Mouse (Mus musculus): ENCODE measurements around the gene Iqcf3.

Iqcf3 gene

GRCm38 (mm10) chr9:106473081-106473752 lies 88.2 kb downstream of the Iqcf3 start:
- DNase-seq (ENCODE audit: extremely low read depth, low read depth), result no peak

DNA sequence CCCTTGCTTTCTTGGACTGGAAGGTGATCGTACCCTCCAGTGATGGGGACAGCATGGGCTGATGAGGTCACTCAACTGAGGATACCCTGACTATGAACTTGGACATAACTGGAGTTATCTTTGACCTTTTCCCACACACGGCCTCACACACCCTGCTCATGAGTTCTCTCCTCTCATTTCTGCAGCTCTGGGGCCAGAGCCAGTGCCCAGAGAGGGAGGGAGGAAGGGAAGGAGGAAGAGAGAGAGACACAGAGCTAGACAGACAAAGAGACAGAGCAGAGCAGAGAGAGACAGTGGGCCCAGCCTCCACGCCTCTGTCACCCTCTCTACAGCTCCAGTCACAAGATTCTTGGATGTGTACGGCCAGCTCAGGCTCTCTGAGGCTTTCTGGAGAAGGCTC lies 89.1 kb downstream of the Iqcf3 start:
- DNase-seq (ENCODE audit: extremely low read depth, low read depth), result no peak

DNA sequence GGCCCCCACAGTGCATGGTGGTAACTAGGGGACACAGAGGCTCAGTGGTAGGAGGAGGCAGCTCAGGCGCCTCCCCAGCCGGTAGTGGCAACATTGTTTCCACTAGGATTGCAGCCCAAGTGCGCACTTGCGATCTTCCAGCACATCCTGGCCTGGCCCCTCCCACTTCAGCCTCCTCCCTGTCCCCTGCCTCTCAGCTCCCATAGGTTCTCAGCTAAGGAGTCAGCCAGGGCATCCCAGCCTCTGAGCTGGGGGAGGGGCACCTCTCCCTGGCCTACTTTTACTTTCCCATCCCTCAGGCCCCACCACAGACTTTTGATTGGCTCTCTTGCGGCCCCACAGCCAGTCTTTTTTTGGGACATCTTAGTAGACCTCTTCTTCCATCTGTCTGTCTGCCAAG lies 89.5 kb downstream of the Iqcf3 start:
- no peak for DNase-seq (ENCODE audit: extremely low read depth, low read depth)

GRCm38 (mm10) chr9:106470991-106471750 lies 90.3 kb downstream of the Iqcf3 start:
- DNase-seq (ENCODE audit: extremely low read depth, low read depth), result no peak

GRCm38 (mm10) chr9:106469776-106470175 lies 91.7 kb downstream of the Iqcf3 start:
- no peak for DNase-seq (ENCODE audit: extremely low read depth, low read depth)

GRCm38 (mm10) chr9:106469317-106469716 lies 92.1 kb downstream of the Iqcf3 start:
- no peak for DNase-seq (ENCODE audit: extremely low read depth, low read depth)

DNA sequence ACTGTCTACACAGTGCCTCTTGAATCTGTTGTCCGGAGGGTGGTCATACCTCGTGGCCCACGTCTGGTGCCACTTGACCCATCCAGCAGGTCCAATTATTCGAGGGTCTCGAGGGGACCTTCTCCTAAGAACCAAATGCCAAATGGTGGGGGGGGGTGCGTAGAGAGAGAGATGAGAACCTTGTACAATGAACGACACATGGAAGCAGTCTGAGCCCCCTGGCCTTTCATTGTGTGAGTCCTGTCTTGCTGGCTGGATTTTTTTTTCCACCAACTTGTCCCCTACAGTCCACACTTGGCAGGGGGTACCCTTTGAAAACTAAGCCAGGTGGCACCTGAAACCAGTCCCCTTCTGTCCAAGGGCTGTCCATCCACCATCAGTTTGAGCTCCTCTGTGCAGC lies 93.7 kb downstream of the Iqcf3 start:
- DNase-seq (ENCODE audit: extremely low read depth, low read depth), result no peak

GRCm38 (mm10) chr9:106466721-106467120 lies 94.7 kb downstream of the Iqcf3 start:
- DNase-seq (ENCODE audit: extremely low read depth, low read depth), result no peak

DNA sequence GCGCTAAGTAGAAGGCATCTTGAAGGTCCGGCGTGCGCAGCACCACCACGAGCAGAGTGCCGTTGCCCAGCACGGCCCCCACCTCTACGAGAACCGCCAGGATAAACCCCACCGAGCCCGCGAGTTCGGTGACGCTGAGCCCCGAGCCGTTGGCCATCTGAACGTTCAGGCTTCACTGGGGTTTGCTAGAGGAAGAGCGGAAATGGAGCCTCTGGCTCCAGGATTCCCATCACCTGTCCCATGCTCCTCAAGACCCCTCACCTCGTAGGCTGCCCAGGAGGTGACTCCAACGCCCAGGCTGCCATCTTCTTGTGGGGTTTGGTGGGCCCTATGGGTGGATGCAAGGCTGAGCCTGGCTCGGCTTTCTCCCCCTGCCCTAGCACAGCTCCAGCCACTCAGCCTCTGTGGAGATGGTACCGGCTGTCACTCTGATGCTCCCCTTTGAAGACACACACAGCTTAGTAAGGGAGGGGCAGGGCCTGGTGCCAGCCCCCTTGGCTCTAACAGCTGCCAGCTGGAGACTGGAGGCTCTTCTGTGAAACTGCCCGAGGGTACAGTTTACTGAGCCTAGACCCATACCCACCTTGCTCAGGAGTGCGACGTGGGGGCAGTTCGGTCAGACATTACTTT lies 95.7 kb downstream of the Iqcf3 start, which contains the start of gene Gpr62:
Gene Gpr62 (minus strand): TSS at position 368 of the 630 bp plus-strand sequence.
- DNase-seq (ENCODE audit: extremely low read depth, low read depth), result no peak

DNA sequence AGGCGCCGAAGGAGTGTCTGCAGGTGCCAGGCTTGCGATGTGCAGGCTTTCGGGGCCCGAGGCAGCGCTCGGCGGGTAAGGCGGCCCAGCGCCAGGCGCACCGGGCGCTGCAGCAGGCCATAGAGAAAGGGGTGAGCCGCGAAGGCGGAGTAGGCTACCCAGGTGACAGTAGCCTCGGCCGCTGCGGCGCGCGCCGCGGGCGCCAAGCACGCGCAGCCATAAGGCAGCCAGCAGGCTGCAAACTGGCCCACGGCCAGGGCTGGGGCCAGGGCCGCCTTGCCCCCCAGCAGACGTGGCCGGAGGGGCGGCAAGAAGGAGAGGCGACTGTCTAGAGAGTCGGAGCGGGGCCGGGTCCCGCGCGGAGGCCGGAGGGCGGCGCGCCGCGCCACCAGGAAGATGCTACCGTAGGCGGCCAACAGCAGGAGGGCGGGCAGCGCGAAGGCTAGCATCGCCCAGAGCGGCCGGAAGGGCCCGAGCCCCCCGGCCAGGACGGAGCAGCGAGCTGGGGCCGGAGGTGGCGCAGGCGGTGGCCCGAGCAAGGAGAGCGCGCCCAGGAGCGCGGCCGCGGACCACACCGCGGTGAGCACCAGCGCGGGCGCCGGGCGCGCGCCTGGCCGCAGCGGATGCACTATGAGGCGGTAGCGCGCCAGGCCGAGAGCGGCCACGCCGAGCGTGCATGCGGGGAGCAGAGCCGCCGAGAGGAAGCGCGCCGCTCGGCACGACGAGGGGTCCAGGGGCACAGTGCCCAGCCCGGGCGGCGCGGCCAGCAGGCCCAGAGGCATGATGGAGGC lies 96.5 kb downstream of the Iqcf3 start:
- DNase-seq (ENCODE audit: extremely low read depth, low read depth), result no peak

DNA sequence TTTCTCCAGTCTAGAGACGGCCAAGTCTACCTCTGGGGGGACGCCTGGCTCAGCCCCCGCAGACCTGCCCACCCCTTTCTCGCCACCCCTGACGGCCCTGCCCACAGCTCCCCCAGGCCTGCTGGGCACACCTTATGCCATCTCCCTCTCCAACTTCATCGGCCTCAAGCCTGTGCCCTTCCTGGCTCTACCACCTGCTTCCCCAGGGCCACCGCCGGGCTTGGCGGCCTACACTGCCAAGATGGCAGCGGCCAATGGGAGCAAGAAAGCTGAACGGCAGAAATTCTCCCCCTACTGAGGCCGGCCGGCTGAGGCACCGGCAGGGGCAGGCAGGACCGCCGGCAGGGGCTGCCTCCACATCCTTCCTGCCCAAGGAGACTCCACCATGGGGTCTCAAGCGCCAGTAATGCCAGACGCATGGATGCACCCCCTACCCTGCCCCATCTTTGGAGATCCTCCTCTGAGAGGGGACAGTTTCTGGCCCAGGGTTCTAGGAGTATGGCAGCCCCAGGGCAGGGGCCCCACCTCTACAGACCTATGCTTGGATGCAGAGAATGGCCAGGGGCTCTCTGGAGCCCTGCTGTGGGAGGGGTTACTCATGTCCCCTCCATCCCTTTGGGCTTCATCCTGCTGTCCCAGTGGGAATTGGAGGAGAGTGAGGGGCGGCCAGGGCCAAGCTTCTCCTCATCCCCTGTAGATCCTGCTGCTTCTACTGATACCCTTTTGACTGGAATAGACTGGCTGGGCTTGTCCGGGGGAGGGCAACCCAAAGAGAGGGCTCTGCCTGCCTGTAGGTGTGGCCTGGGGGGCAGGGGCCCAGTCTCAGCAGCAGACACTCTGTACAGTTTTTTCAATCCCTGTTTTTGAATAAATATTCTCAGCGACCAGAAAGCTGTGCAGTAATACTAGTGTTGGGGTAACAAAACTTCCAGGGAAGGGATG lies 98.0 kb downstream of the Iqcf3 start:
- no peak for DNase-seq (ENCODE audit: extremely low read depth, low read depth)

- no peak for DNase-seq (ENCODE audit: extremely low read depth, low read depth)
Measured at GRCm38 (mm10) chr9:106462430-106462800, 99.0 kb downstream of the Iqcf3 start.

DNA sequence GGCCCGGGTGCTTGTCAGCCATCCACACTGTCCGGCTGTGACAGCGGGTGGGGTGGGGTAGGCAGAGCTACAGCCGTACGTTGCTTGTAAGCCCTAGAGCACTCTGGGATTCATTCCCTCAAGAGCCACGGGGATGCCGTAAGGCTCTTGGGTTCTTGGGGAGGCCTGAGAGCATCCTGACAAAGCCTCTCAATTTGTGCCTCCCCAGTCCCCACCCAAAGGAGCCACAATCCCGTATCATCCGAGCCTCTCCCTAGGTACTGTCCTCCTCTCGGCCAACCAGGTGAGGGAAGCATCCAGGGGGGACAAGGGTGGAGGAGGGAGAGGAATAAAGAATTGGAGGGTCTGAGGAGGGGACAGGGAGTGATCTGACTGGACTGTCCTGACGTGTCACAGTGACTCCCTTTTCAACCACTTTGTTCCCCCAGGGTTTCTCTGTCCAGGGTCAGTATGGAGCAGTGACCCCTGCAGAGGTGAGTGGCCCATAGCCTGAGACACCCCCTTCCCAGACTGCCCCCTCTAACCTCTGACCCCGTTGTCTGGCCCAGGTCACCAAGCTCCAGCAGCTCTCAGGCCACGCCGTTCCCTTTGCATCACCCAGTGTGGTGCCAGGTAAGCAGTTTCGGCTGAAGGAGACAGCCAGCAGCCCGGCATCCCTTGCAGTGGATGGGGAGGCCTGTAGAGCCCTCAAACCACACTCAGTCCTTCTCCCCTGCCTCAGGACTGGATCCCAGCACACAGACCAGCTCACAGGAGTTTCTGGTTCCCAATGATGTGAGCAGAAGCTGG lies 99.6 kb downstream of the Iqcf3 start:
- DNase-seq (ENCODE audit: extremely low read depth, low read depth), result no peak

DNA sequence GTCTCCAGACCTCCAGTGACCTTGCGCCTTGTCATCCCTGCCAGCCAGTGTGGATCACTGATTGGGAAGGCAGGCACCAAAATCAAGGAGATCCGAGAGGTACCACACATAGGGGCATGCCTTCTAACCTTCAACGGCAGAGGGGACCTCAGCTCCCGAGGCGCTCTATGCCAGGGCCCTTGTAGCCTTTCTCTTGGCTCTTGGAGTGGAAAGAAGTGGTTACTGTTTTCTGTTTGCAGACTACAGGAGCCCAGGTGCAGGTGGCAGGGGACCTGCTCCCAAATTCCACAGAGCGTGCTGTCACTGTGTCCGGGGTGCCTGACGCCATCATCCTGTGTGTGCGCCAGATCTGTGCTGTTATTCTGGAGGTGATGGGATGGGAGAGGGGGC lies 100.4 kb downstream of the Iqcf3 start:
- DNase-seq (ENCODE audit: extremely low read depth, low read depth), result no peak

GRCm38 (mm10) chr9:106460401-106461025 lies 100.9 kb downstream of the Iqcf3 start:
- DNase-seq (ENCODE audit: extremely low read depth, low read depth), result no peak

DNA sequence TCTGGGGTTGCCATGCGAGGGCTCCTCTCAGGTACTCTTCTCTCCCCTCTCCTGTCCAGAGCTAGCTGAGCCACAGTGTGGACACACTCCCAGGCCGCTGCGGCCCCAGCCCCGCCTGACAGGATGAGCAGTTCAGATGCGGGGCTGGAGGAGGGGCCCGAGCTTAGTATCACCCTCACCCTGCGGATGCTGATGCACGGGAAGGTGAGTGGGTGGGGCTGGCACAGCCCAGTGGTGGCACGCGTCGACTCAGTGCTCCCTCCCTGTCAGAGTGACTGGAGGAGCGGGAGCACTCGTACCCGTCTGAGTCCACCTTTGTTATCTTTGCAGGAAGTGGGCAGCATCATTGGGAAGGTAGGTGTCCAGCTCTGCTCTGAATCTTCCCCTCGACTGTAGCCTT lies 101.5 kb downstream of the Iqcf3 start:
- DNase-seq (ENCODE audit: extremely low read depth, low read depth), result no peak

GRCm38 (mm10) chr9:106457920-106458319 lies 103.5 kb downstream of the Iqcf3 start:
- DNase-seq (ENCODE audit: extremely low read depth, low read depth), result no peak

GRCm38 (mm10) chr9:106457163-106457559 lies 104.3 kb downstream of the Iqcf3 start:
- DNase-seq (ENCODE audit: extremely low read depth, low read depth), result no peak

Measured in MEL-GATA-1-ER (cell line).